Mouse (Mus musculus) hindbrain, embryonic 15.5 days (tissue): ENCODE results near the gene Lrrc17. TPM values are rescaled to one million over a fixed set of nuclear protein-coding genes. Genes with fewer than 3 reads are reported as not detected.
"Not testable (repeated sequence)": the region's sequence is repeated elsewhere in the genome, so short reads cannot be mapped to it uniquely, and the experiment has no call there.

Experiments
- ATAC-seq: fragments of 200-750 bp; cut with Nextera tagmentation; 2 replicates; pipeline ENCODE4 v1.8.0; 2017; ENCODE audit warnings: low read depth, moderate number of reproducible peaks, moderate TSS enrichment; ENCODE audit not compliant: low FRiP score
- H3K27ac ChIP-seq: fragments of 300-500 bp; sonication (generic); replicated peaks from 2 replicates; pipeline ENCODE4 v1.5.1; 2015; ENCODE audit warnings: mild to moderate bottlenecking, inconsistent platforms
- H3K27me3 ChIP-seq: fragments of 300-500 bp; sonication (generic); 2 replicates; pipeline ENCODE4 v1.6.1; 2015; ENCODE audit warnings: control low read depth, inconsistent platforms
- H3K36me3 ChIP-seq: fragments of 300-500 bp; sonication (generic); 2 replicates; pipeline ENCODE4 v1.6.1; 2015; ENCODE audit warnings: control low read depth, inconsistent platforms
- H3K4me1 ChIP-seq: fragments of 300-500 bp; sonication (generic); replicated peaks from 2 replicates; pipeline ENCODE4 v1.6.1; 2015; ENCODE audit warnings: control low read depth, inconsistent platforms
- H3K4me2 ChIP-seq: fragments of 300-500 bp; sonication (generic); 2 replicates; pipeline ENCODE4 v1.6.1; 2015; ENCODE audit warnings: moderate library complexity, mild to moderate bottlenecking, inconsistent platforms
- H3K4me3 ChIP-seq: fragments of 300-500 bp; sonication (generic); 2 replicates; pipeline ENCODE4 v1.5.1; 2015; ENCODE audit warnings: mild to moderate bottlenecking, inconsistent platforms
- H3K9ac ChIP-seq: fragments of 300-500 bp; sonication (generic); 2 replicates; pipeline ENCODE4 v1.6.1; 2015; ENCODE audit warnings: inconsistent platforms
- H3K9me3 ChIP-seq: fragments of 300-500 bp; sonication (generic); 2 replicates; pipeline ENCODE4 v1.6.1; 2016; ENCODE audit warnings: control low read depth, inconsistent platforms
- WGBS: fragments of 180-500 bp; shearing (Covaris S2); methylation state at CpG from one replicate; pipeline ENCODE4 v1.1.7; 2015; 5-methylcytosine and 5-hydroxymethylcytosine counted together
- polyA plus RNA-seq: library from polyadenylated mRNA; unstranded; fragments of >200 nt; fragmentation: Nextera tagmentation; extraction: Ambion mirVana; gene quantifications from 2 replicates; pipeline ENCODE4 v1.2.1, GENCODE M21; 2015

Gene Lrrc17
- polyA plus RNA-seq, 1 experiment from 2014 or later, result 5.7 TPM

GRCm38 (mm10) chr5:21578136-21578535 lies 34.8 kb downstream of the Lrrc17 start:
- Histone ChIP-seq H3K36me3 (no peaks in the 10 kb centered on the region), H3K9me3 (no peaks in the 10 kb centered on the region), H3K4me3 (no peak overlapping the region), H3K27ac (no peak overlapping the region), H3K4me2 (no peak overlapping the region), H3K27me3 (no peaks in the 10 kb centered on the region), H3K4me1 (no peaks in the 10 kb centered on the region), H3K9ac (no peak overlapping the region)
- 93% methylated on average over 3 of the region's 3 CpGs for WGBS
- no peak for ATAC-seq

- Histone ChIP-seq H3K4me3 (no peak overlapping the region), H3K9me3 (no peaks in the 10 kb centered on the region), H3K27me3 (no peaks in the 10 kb centered on the region), H3K27ac (no peak overlapping the region), H3K4me1 (no peaks in the 10 kb centered on the region), H3K36me3 (no peaks in the 10 kb centered on the region), H3K9ac (no peak overlapping the region), H3K4me2 (no peak overlapping the region)
- no peak for ATAC-seq
- 60% methylated on average over 6 of the region's 6 CpGs for WGBS
Measured at GRCm38 (mm10) chr5:21586763-21587162, 43.4 kb downstream of the Lrrc17 start.

- H3K27me3 ChIP-seq, result no peaks in the 10 kb centered on the region
- H3K27ac ChIP-seq, result no peak overlapping the region
- H3K36me3 ChIP-seq, result no peaks in the 10 kb centered on the region
- 86% methylated on average over 7 of the region's 7 CpGs for WGBS
- H3K9me3 ChIP-seq, result no peaks in the 10 kb centered on the region
- H3K9ac ChIP-seq, result no peak overlapping the region
- no peak for ATAC-seq
- no peaks in the 10 kb centered on the region for H3K4me1 ChIP-seq
- no peak overlapping the region for H3K4me2 ChIP-seq
- H3K4me3 ChIP-seq, result no peak overlapping the region
Measured at GRCm38 (mm10) chr5:21587683-21588082, 44.3 kb downstream of the Lrrc17 start.

GRCm38 (mm10) chr5:21588220-21588619 lies 44.9 kb downstream of the Lrrc17 start:
- Histone ChIP-seq H3K9me3 (no peaks in the 10 kb centered on the region), H3K27ac (no peak overlapping the region), H3K36me3 (no peaks in the 10 kb centered on the region), H3K27me3 (no peaks in the 10 kb centered on the region), H3K4me3 (no peak overlapping the region), H3K4me1 (no peaks in the 10 kb centered on the region), H3K9ac (no peak overlapping the region), H3K4me2 (no peak overlapping the region)
- 93% methylated on average over 13 of the region's 13 CpGs for WGBS
- ATAC-seq, result no peak

- Histone ChIP-seq H3K9ac (no peak overlapping the region), H3K9me3 (no peaks in the 10 kb centered on the region), H3K27me3 (no peaks in the 10 kb centered on the region), H3K27ac (no peak overlapping the region), H3K4me1 (no peaks in the 10 kb centered on the region), H3K36me3 (no peaks in the 10 kb centered on the region), H3K4me3 (no peak overlapping the region), H3K4me2 (no peak overlapping the region)
- no peak for ATAC-seq
- WGBS, result 88% methylated on average over 2 of the region's 2 CpGs
Measured at GRCm38 (mm10) chr5:21592106-21592505, 48.7 kb downstream of the Lrrc17 start.

GRCm38 (mm10) chr5:21593201-21593709 lies 49.9 kb downstream of the Lrrc17 start:
- no peak for ATAC-seq
- Histone ChIP-seq H3K4me3 (no peak overlapping the region), H3K36me3 (no peaks in the 10 kb centered on the region), H3K9ac (no peak overlapping the region), H3K9me3 (no peaks in the 10 kb centered on the region), H3K27ac (no peak overlapping the region), H3K4me1 (no peaks in the 10 kb centered on the region), H3K4me2 (no peak overlapping the region), H3K27me3 (no peaks in the 10 kb centered on the region)
- 90% methylated on average over 9 of the region's 9 CpGs for WGBS

- H3K27me3 ChIP-seq, H3K36me3 ChIP-seq, H3K4me3 ChIP-seq, ATAC-seq, H3K4me2 ChIP-seq, H3K27ac ChIP-seq, H3K9ac ChIP-seq, H3K9me3 ChIP-seq, H3K4me1 ChIP-seq: not testable (repeated sequence)
- 86% methylated on average over 2 of the region's 2 CpGs for WGBS
Measured at GRCm38 (mm10) chr5:21599536-21599935, 56.2 kb downstream of the Lrrc17 start.

GRCm38 (mm10) chr5:21599961-21600360 lies 56.6 kb downstream of the Lrrc17 start:
- Histone ChIP-seq H3K9ac (no peak overlapping the region), H3K9me3 (no peaks in the 10 kb centered on the region), H3K27ac (no peak overlapping the region), H3K4me2 (no peak overlapping the region), H3K4me3 (no peak overlapping the region), H3K4me1 (no peaks in the 10 kb centered on the region), H3K36me3 (no peaks in the 10 kb centered on the region), H3K27me3 (no peaks in the 10 kb centered on the region)
- 95% methylated on average over 4 of the region's 4 CpGs for WGBS
- ATAC-seq, result no peak

- Histone ChIP-seq H3K4me1 (no peaks in the 10 kb centered on the region), H3K4me2 (no peak overlapping the region), H3K4me3 (no peak overlapping the region), H3K36me3 (no peaks in the 10 kb centered on the region), H3K9me3 (no peaks in the 10 kb centered on the region), H3K27ac (no peak overlapping the region), H3K9ac (no peak overlapping the region), H3K27me3 (no peaks in the 10 kb centered on the region)
- WGBS, result 74% methylated on average over 6 of the region's 6 CpGs
- ATAC-seq, result no peak
Measured at GRCm38 (mm10) chr5:21605936-21606335, 62.6 kb downstream of the Lrrc17 start.

- H3K36me3 ChIP-seq, result no peaks in the 10 kb centered on the region
- H3K4me1 ChIP-seq, result no peaks in the 10 kb centered on the region
- H3K27ac ChIP-seq, result no peak overlapping the region
- whole genome bisulfite sequencing, result 76% methylated on average over 12 of the region's 12 CpGs
- H3K4me2 ChIP-seq, result no peak overlapping the region
- no peak overlapping the region for H3K4me3 ChIP-seq
- H3K9me3 ChIP-seq, result no peaks in the 10 kb centered on the region
- no peak overlapping the region for H3K9ac ChIP-seq
- no peaks in the 10 kb centered on the region for H3K27me3 ChIP-seq
- no peak for ATAC-seq
Measured at GRCm38 (mm10) chr5:21608311-21609304, 65.2 kb downstream of the Lrrc17 start.

- Histone ChIP-seq H3K27ac (no peak overlapping the region), H3K4me2 (no peak overlapping the region), H3K4me3 (no peak overlapping the region), H3K9ac (no peak overlapping the region), H3K36me3 (no peaks in the 10 kb centered on the region), H3K9me3 (no peaks in the 10 kb centered on the region), H3K27me3 (no peaks in the 10 kb centered on the region), H3K4me1 (no peaks in the 10 kb centered on the region)
- 77% methylated on average over 3 of the region's 3 CpGs for WGBS
- ATAC-seq, result no peak
Measured at GRCm38 (mm10) chr5:21610996-21611395, 67.6 kb downstream of the Lrrc17 start.

GRCm38 (mm10) chr5:21614299-21614698 lies 70.9 kb downstream of the Lrrc17 start:
- ATAC-seq, H3K4me2 ChIP-seq, H3K27ac ChIP-seq, H3K9me3 ChIP-seq, H3K4me3 ChIP-seq, H3K9ac ChIP-seq, H3K4me1 ChIP-seq, H3K27me3 ChIP-seq, H3K36me3 ChIP-seq: not testable (repeated sequence)
- 97% methylated on average over 11 of the region's 11 CpGs for WGBS
